Mouse (Mus musculus) testis, adult 2 months (tissue): ENCODE results near the gene Sec24d. TPM values are rescaled to one million over a fixed set of nuclear protein-coding genes. Genes with fewer than 3 reads are reported as not detected.

Experiments used
- H3K27ac ChIP-seq: fragments of 200-500 bp; 2 replicates; pipeline ENCODE4 v1.5.1; 2012; ENCODE audit warnings: low read depth, low read length; ENCODE audit not compliant: control insufficient read depth, insufficient read depth
- H3K27me3 ChIP-seq: fragments of 200-500 bp; 2 replicates; pipeline ENCODE4 v1.6.1; 2012; ENCODE audit warnings: mild to moderate bottlenecking, low read length, moderate library complexity; ENCODE audit not compliant: control insufficient read depth, insufficient read depth
- H3K36me3 ChIP-seq: fragments of 200-500 bp; 2 replicates; pipeline ENCODE4 v1.6.1; 2012; ENCODE audit warnings: mild to moderate bottlenecking, low read length; ENCODE audit not compliant: control insufficient read depth, insufficient read depth
- H3K4me1 ChIP-seq: fragments of 200-500 bp; 2 replicates; pipeline ENCODE4 v1.6.1; 2012; ENCODE audit warnings: low read length; ENCODE audit not compliant: control insufficient read depth, insufficient read depth
- H3K4me3 ChIP-seq: fragments of 200-500 bp; 2 replicates; pipeline ENCODE4 v1.5.1; 2012; ENCODE audit warnings: low read depth, mild to moderate bottlenecking, low read length, moderate library complexity, mixed read lengths; ENCODE audit not compliant: control insufficient read depth
- CTCF ChIP-seq: fragments of 200-500 bp; IDR thresholded peaks from 2 replicates; pipeline ENCODE4 v1.5.1; 2012; ENCODE audit warnings: low read depth, mild to moderate bottlenecking, inconsistent platforms, low read length, moderate library complexity; ENCODE audit not compliant: control insufficient read depth, insufficient read depth, insufficient replicate concordance
- POLR2A ChIP-seq: fragments of 200-500 bp; IDR thresholded peaks from 2 replicates; pipeline ENCODE4 v1.6.1; 2012; ENCODE audit warnings: low read depth, mild to moderate bottlenecking, inconsistent platforms, low read length, moderate library complexity; ENCODE audit not compliant: control insufficient read depth
- polyA plus RNA-seq: library from polyadenylated mRNA; depleted of rRNA; stranded (reverse); fragments of >200 nt; gene quantifications from 2 replicates; pipeline ENCODE4 v1.2.3, GENCODE M21; 2012; rRNA removed

Gene Sec24d
- polyA plus RNA-seq, 1 experiment: 3.3 TPM

GRCm38 (mm10) chr3:123404945-123405344 is 137.7 kb downstream of the Sec24d start:
- no peak overlapping the region for H3K27ac ChIP-seq
- no peaks in the 10 kb centered on the region for H3K4me1 ChIP-seq
- no peak for TF ChIP-seq CTCF
- no peak for TF ChIP-seq POLR2A
- no peaks in the 10 kb centered on the region for H3K27me3 ChIP-seq
- no peaks in the 10 kb centered on the region for H3K36me3 ChIP-seq
- H3K4me3 ChIP-seq: no peak overlapping the region

- Histone ChIP-seq H3K27me3 (no peaks in the 10 kb centered on the region), H3K36me3 (no peaks in the 10 kb centered on the region), H3K4me3 (no peak overlapping the region), H3K27ac (no peak overlapping the region), H3K4me1 (no peaks in the 10 kb centered on the region)
- TF ChIP-seq POLR2A (no peak), CTCF (no peak)
Observed at GRCm38 (mm10) chr3:123411821-123412578, 144.7 kb downstream of the Sec24d start.

- no peak overlapping the region for H3K27ac ChIP-seq
- H3K4me1 ChIP-seq: no peaks in the 10 kb centered on the region
- H3K4me3 ChIP-seq: no peak overlapping the region
- no peaks in the 10 kb centered on the region for H3K27me3 ChIP-seq
- no peaks in the 10 kb centered on the region for H3K36me3 ChIP-seq
- no peak for TF ChIP-seq CTCF
- TF ChIP-seq POLR2A: no peak
Observed at GRCm38 (mm10) chr3:123413173-123413572, 145.9 kb downstream of the Sec24d start.

Other genes starting within 250 kb of the Sec24d start
- 0.75 TPM in 2 replicates for gene Myoz2, start 232.4 kb upstream of the Sec24d start, polyA plus RNA-seq
- gene Synpo2, start 31.3 kb upstream of the Sec24d start, polyA plus RNA-seq: 0.73 and 2.0 TPM in 2 replicates
- gene Mettl14, start 118.7 kb downstream of the Sec24d start, polyA plus RNA-seq: 4.2 and 4.5 TPM in 2 replicates
- 0.31 and 0.43 TPM in 2 replicates for gene Prss12, start 179.5 kb downstream of the Sec24d start, polyA plus RNA-seq